In genomic region chr10:76512965-76513583, GRCm38 (mm10) we compare ENCODE assay signal across 9 mouse cellular contexts. TPM values are rescaled to one million over a fixed set of nuclear protein-coding genes. Genes with fewer than 3 reads are reported as not detected.
DNase-seq lines count a peak whose midpoint lies in the region; ATAC-seq and TF ChIP-seq lines count a peak whose summit lies in the region.
"Had no signal": no experiment of that assay in that cellular context is flagged by ENCODE, and none has a peak within 500 bp of the region (broad histone marks: within the 10 kb centered on the region; RNA-seq: fewer than 3 reads in every experiment).

No protein-coding gene starts in this region.

- no peak overlapping the region for H3K27ac ChIP-seq in CH12.LX (ENCODE audit: insufficient read depth, low read depth)
- no peak overlapping the region for H3K27ac ChIP-seq in embryonic facial prominence, embryonic 14.5 days (replicated peaks; ENCODE audit: low read depth, low read length)
- H3K27ac ChIP-seq in heart, embryonic 15.5 days = no peak overlapping the region
- H3K27ac ChIP-seq in lung, embryonic 14.5 days (ENCODE audit: low read depth) = no peak overlapping the region
- H3K27ac ChIP-seq: limb, embryonic 15.5 days had no signal

- DNase-seq in CH12.LX (ENCODE audit: extremely low read depth) = peak; percentile 88
- DNase-seq in adrenal gland, postnatal 14 days = peak; percentile 90
- peak; percentile 65 for DNase-seq in embryonic facial prominence, embryonic 14.5 days (ENCODE audit: low spot score)
- DNase-seq in kidney, postnatal 10 days = peak; percentile 90
- DNase-seq in lung, embryonic 14.5 days = peak; percentile 89
- DNase-seq in retina, embryonic 14.5 days (ENCODE audit: low spot score) = peak; percentile 89
- DNase-seq in urinary bladder, postnatal 10 days (ENCODE audit: low spot score) = peak; percentile 27

- no peak overlapping the region for H3K4me2 ChIP-seq in CH12.LX (ENCODE audit: insufficient read depth, low read depth, poor library complexity, severe bottlenecking)
- H3K4me2 ChIP-seq in embryonic facial prominence, embryonic 14.5 days (ENCODE audit: low read depth, low read length) = no peak overlapping the region
- H3K4me2 ChIP-seq in heart, embryonic 15.5 days = no peak overlapping the region
- H3K4me2 ChIP-seq in lung, embryonic 14.5 days = no peak overlapping the region
- H3K4me2 ChIP-seq: limb, embryonic 15.5 days had no signal

- peaks cover 35 to 77% of the 10 kb centered on the region in 2 experiments for H3K36me3 ChIP-seq in CH12.LX (replicated peaks in 1 of 2; ENCODE audit: control insufficient read depth in 1 of 2, insufficient read depth in 1 of 2, low read length in 1 of 2)
- peaks cover 68% of the 10 kb centered on the region for H3K36me3 ChIP-seq in embryonic facial prominence, embryonic 14.5 days (ENCODE audit: control insufficient read depth, insufficient read depth, low read length)
- peaks cover 48% of the 10 kb centered on the region for H3K36me3 ChIP-seq in heart, embryonic 15.5 days
- peaks cover 60% of the 10 kb centered on the region for H3K36me3 ChIP-seq in lung, embryonic 14.5 days (ENCODE audit: insufficient read depth)

- H3K4me1 ChIP-seq in CH12.LX (ENCODE audit: control insufficient read depth in 1 of 2, insufficient read depth in 2 of 2) = no peaks in the 10 kb centered on the region
- H3K4me1 ChIP-seq in embryonic facial prominence, embryonic 14.5 days (ENCODE audit: control insufficient read depth, insufficient read depth, low read length) = no peaks in the 10 kb centered on the region
- no peaks in the 10 kb centered on the region for H3K4me1 ChIP-seq in heart, embryonic 15.5 days (replicated peaks)
- no peaks in the 10 kb centered on the region for H3K4me1 ChIP-seq in lung, embryonic 14.5 days (ENCODE audit: insufficient read depth)
- H3K4me1 ChIP-seq: limb, embryonic 15.5 days had no signal

- H3K9ac ChIP-seq in CH12.LX (ENCODE audit: insufficient read depth, low read depth) = no peak overlapping the region
- H3K9ac ChIP-seq in embryonic facial prominence, embryonic 14.5 days (ENCODE audit: low read depth, low read length) = no peak overlapping the region
- H3K9ac ChIP-seq in heart, embryonic 15.5 days = no peak overlapping the region
- H3K9ac ChIP-seq in lung, embryonic 14.5 days = no peak overlapping the region
- H3K9ac ChIP-seq: limb, embryonic 15.5 days had no signal

- WGBS in embryonic facial prominence, embryonic 14.5 days = 49% methylated on average over 5 of the region's 5 CpGs
- 33% methylated on average over 5 of the region's 5 CpGs for WGBS in heart, embryonic 15.5 days
- 40% methylated on average over 5 of the region's 5 CpGs for WGBS in lung, embryonic 14.5 days

- in situ Hi-C loops in CH12.LX (cut with MboI; ENCODE audit: low pct_ligation_motif_present, low pct_unique_long_range_greater_than_20kb, low sequenced_read_pairs) = no loop called here

- H3K79me2 ChIP-seq in CH12.LX (replicated peaks; ENCODE audit: control insufficient read depth, extremely low read depth, insufficient read depth, poor library complexity, severe bottlenecking) = no peaks in the 10 kb centered on the region

- TF ChIP-seq POLR2A in CH12.LX (IDR thresholded peaks at IDR 0.05; ENCODE audit: low read depth, low read length) = no peak

- TF ChIP-seq EP300 in CH12.LX (IDR thresholded peaks at IDR 0.05; ENCODE audit: low read length) = no peak

- peak; percentile 84 for ATAC-seq in embryonic facial prominence, embryonic 14.5 days (ENCODE audit: low read depth)
- peak; percentile 85 for ATAC-seq in heart, embryonic 15.5 days (replicated peaks; ENCODE audit: insufficient number of reproducible peaks, insufficient read depth, low FRiP score, low read depth)
- ATAC-seq in lung, embryonic 14.5 days (ENCODE audit: insufficient read depth) = peak; percentile 77; the same call in 1 of the 2 replicates

- H3K27me3 ChIP-seq in CH12.LX (replicated peaks) = no peaks in the 10 kb centered on the region
- no peaks in the 10 kb centered on the region for H3K27me3 ChIP-seq in embryonic facial prominence, embryonic 14.5 days (replicated peaks; ENCODE audit: control insufficient read depth, insufficient read depth, low read length)
- no peaks in the 10 kb centered on the region for H3K27me3 ChIP-seq in heart, embryonic 15.5 days
- H3K27me3 ChIP-seq in lung, embryonic 14.5 days (ENCODE audit: insufficient read depth, low read length) = no peaks in the 10 kb centered on the region
- H3K27me3 ChIP-seq: limb, embryonic 15.5 days had no signal

- dilution Hi-C loops in CH12.LX (cut with MboI; ENCODE audit: extremely low pct_ligation_motif_present, extremely low pct_unique_long_range_greater_than_20kb, low sequenced_read_pairs) = no loop called here

- no peak overlapping the region for H3K4me3 ChIP-seq in CH12.LX (replicated peaks in 1 of 3; ENCODE audit: low read depth in 2 of 3, low read length in 2 of 3, poor library complexity in 1 of 3)
- no peak overlapping the region for H3K4me3 ChIP-seq in embryonic facial prominence, embryonic 14.5 days (ENCODE audit: low read depth, low read length)
- H3K4me3 ChIP-seq in heart, embryonic 15.5 days = no peak overlapping the region
- H3K4me3 ChIP-seq in lung, embryonic 14.5 days (ENCODE audit: low read depth, low read length) = no peak overlapping the region
- H3K4me3 ChIP-seq: limb, embryonic 15.5 days had no signal

- peak; percentile 90 for TF ChIP-seq CTCF in CH12.LX (conservative IDR thresholded peaks at IDR 0.05 in 1 of 2, IDR thresholded peaks at IDR 0.05 in 1 of 2; ENCODE audit: low read depth in 2 of 2, low read length in 2 of 2)
- peak; percentile 93 for TF ChIP-seq CTCF in lung, embryonic 14.5 days (IDR thresholded peaks at IDR 0.05; ENCODE audit: low read depth)

- H3K9me3 ChIP-seq in CH12.LX (replicated peaks; ENCODE audit: low read length) = no peaks in the 10 kb centered on the region
- H3K9me3 ChIP-seq in embryonic facial prominence, embryonic 14.5 days (ENCODE audit: control insufficient read depth, low read length) = 0 out of 2 replicates have a peak, but pooled peaks cover 3% of the 10 kb centered on the region
- no peaks in the 10 kb centered on the region for H3K9me3 ChIP-seq in heart, embryonic 15.5 days (replicated peaks)
- H3K9me3 ChIP-seq in lung, embryonic 14.5 days (ENCODE audit: low read depth, low read length) = no peaks in the 10 kb centered on the region
- H3K9me3 ChIP-seq: limb, embryonic 15.5 days had no signal

- peak; percentile 36 for TF ChIP-seq RAD21 in CH12.LX (IDR thresholded peaks at IDR 0.05; ENCODE audit: low read depth, low read length)

TF ChIP-seq in CH12.LX, 34 proteins besides CTCF, POLR2A, EP300 and RAD21 (continues in another document):
- TF ChIP-seq JUND (conservative IDR thresholded peaks at IDR 0.05; ENCODE audit: low read depth, low read length) (no peak), CHD2 (IDR thresholded peaks at IDR 0.05; ENCODE audit: low read length) (no peak), MAX (IDR thresholded peaks at IDR 0.05; ENCODE audit: low read length) (peak; percentile 65), MEF2A (IDR thresholded peaks at IDR 0.05; ENCODE audit: borderline replicate concordance, low read depth, low read length) (0 out of 2 replicates have a peak, but pooled peaks have one; percentile 43), PAX5 (IDR thresholded peaks at IDR 0.05; ENCODE audit: low read length) (no peak), NELFE (IDR thresholded peaks at IDR 0.05; ENCODE audit: low read depth, low read length) (0 out of 2 replicates have a peak, but pooled peaks have one; percentile 28), IRF4 (IDR thresholded peaks at IDR 0.05; ENCODE audit: low read depth, low read length) (no peak), KAT2A (IDR thresholded peaks at IDR 0.05; ENCODE audit: insufficient replicate concordance, low read length) (no peak), MXI1 (IDR thresholded peaks at IDR 0.05; ENCODE audit: low read depth, low read length) (peak; percentile 49; the same call in 1 of the 2 replicates), SMC3 (IDR thresholded peaks at IDR 0.05; ENCODE audit: low read depth, low read length) (peak; percentile 64), BHLHE40 (IDR thresholded peaks at IDR 0.05; ENCODE audit: low read depth, low read length) (peak; percentile 57)

RNA-seq across cellular contexts. Expression of gene Lss, which starts 18.3 kb away (rescaled TPM):
- total RNA-seq in CH12.LX (2012; rRNA removed) = 28.8 and 38.4 TPM in 2 replicates
- 60.8 and 89.6 TPM in 2 replicates for total RNA-seq in CH12.LX (2014; rRNA removed)
- 37.7 and 53.3 TPM in 2 replicates for polyA plus RNA-seq in CH12.LX (2012; ENCODE audit: insufficient read length, low read depth)
- 28.1 and 35.8 TPM in 2 replicates for total RNA-seq in adrenal gland, postnatal 14 days (2021)
- polyA plus RNA-seq in embryonic facial prominence, embryonic 14.5 days (2014; fragmentation: Nextera tagmentation; extraction: Ambion mirVana) = 19.2 and 27.9 TPM in 2 replicates
- 8.3 and 9.6 TPM in 2 replicates for polyA plus RNA-seq in heart, embryonic 15.5 days (2015; fragmentation: Nextera tagmentation; extraction: Ambion mirVana)
- polyA plus RNA-seq in lung, embryonic 14.5 days (2014; fragmentation: Nextera tagmentation; extraction: Ambion mirVana) = 21.5 and 28.4 TPM in 2 replicates

RNA-seq across cellular contexts. Expression of gene Ybey, which starts 44.2 kb away (rescaled TPM):
- total RNA-seq in CH12.LX (2012; rRNA removed) (4.3 and 4.4 TPM in 2 replicates), CH12.LX (2014; rRNA removed) (5.2 TPM in 2 replicates)
- 2.0 and 3.0 TPM in 2 replicates for polyA plus RNA-seq in CH12.LX (2012; ENCODE audit: insufficient read length, low read depth)
- 2.9 and 3.4 TPM in 2 replicates for total RNA-seq in adrenal gland, postnatal 14 days (2021)
- 3.3 and 4.2 TPM in 2 replicates for polyA plus RNA-seq in embryonic facial prominence, embryonic 14.5 days (2014; fragmentation: Nextera tagmentation; extraction: Ambion mirVana)
- 4.5 and 5.1 TPM in 2 replicates for polyA plus RNA-seq in heart, embryonic 15.5 days (2015; fragmentation: Nextera tagmentation; extraction: Ambion mirVana)
- polyA plus RNA-seq in lung, embryonic 14.5 days (2014; fragmentation: Nextera tagmentation; extraction: Ambion mirVana) = 5.7 and 6.1 TPM in 2 replicates

RNA-seq across cellular contexts. Expression of gene Mcm3ap, which starts 44.3 kb away (rescaled TPM):
- 34.2 and 40.4 TPM in 2 replicates for total RNA-seq in CH12.LX (2012; rRNA removed)
- 26.4 and 26.9 TPM in 2 replicates for total RNA-seq in CH12.LX (2014; rRNA removed)
- polyA plus RNA-seq in CH12.LX (2012; ENCODE audit: insufficient read length, low read depth) = 47.8 and 51.1 TPM in 2 replicates
- total RNA-seq in adrenal gland, postnatal 14 days (2021) = 27.2 and 34.4 TPM in 2 replicates
- polyA plus RNA-seq in embryonic facial prominence, embryonic 14.5 days (2014; fragmentation: Nextera tagmentation; extraction: Ambion mirVana) = 53.1 and 63.3 TPM in 2 replicates
- 30.3 and 37.6 TPM in 2 replicates for polyA plus RNA-seq in heart, embryonic 15.5 days (2015; fragmentation: Nextera tagmentation; extraction: Ambion mirVana)
- polyA plus RNA-seq in lung, embryonic 14.5 days (2014; fragmentation: Nextera tagmentation; extraction: Ambion mirVana) = 66.8 and 67.6 TPM in 2 replicates

RNA-seq across cellular contexts. Expression of gene Spatc1l, which starts 49.0 kb away (rescaled TPM):
- total RNA-seq in CH12.LX (2012; rRNA removed) = not detected in 2 replicates
- total RNA-seq in CH12.LX (2014; rRNA removed) = 0.17 TPM in 1 of 2 replicates, not detected in the other
- not detected in 2 replicates for polyA plus RNA-seq in CH12.LX (2012; ENCODE audit: insufficient read length, low read depth)
- not detected in 2 replicates for total RNA-seq in adrenal gland, postnatal 14 days (2021)
- polyA plus RNA-seq in embryonic facial prominence, embryonic 14.5 days (2014; fragmentation: Nextera tagmentation; extraction: Ambion mirVana) = not detected in 2 replicates
- polyA plus RNA-seq in heart, embryonic 15.5 days (2015; fragmentation: Nextera tagmentation; extraction: Ambion mirVana) = not detected in 2 replicates
- not detected in 2 replicates for polyA plus RNA-seq in lung, embryonic 14.5 days (2014; fragmentation: Nextera tagmentation; extraction: Ambion mirVana)
- polyA plus RNA-seq: limb, embryonic 15.5 days had no signal

Comparison
In these comparisons a context has a peak if more than half of its experiments do, and no peak if none do; other contexts are left out.
1. DNase-seq: peak in every context shown above with its lines; median percentile 90 in adrenal gland, postnatal 14 days; 90 in kidney, postnatal 10 days; 89 in lung, embryonic 14.5 days; 89 in retina, embryonic 14.5 days; 88 in CH12.LX; 65 in embryonic facial prominence, embryonic 14.5 days; 27 in urinary bladder, postnatal 10 days.